Mouse (Mus musculus): Measurements from ENCODE around the gene Gm17324.

The Gm17324 gene

GRCm38 (mm10) chr9:78465725-78466124, 17.1 kb upstream of the Gm17324 start:
- DNase-seq (ENCODE audit: low read depth, low spot score): no peak

DNA sequence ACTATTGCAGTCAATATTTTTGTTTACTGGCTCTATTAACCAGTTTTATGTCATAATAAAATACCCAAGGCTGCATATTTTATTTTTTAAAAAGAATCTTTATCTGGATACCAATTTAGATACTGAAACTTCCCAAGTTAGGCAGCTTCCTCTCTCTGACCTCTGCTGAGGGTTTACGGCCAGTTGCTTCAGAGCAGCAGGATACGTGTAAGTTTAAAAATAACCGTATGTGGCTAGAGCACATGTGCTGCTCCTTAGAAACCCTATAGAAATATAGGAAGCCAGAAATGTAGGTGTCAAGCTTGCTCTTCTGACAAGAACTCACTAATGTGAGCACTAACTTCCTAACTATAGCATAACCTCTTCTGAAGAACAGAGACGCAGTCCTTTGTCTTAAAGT, 14.8 kb upstream of the Gm17324 start:
- no peak for DNase-seq (ENCODE audit: low read depth, low spot score)

DNA sequence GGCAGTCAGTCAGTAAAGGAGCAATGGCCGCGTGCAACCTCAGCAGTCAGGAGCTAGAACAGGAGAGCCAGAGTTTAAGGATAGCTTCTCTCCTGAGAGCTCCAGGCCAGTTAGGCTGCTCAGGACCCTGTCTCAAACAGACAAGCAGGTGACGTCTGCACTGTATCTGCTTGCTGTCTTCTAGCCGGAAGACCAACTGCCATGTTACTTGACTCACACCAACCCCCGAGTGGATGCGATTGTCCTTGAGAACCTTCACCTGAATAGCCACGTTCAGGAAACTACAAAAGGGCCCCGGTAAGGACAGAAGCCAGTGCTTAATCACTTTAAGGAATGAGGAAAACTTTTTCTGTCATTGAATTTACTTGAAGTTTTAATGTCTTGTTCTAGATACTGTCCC, 8.4 kb upstream of the Gm17324 start:
- no peak for DNase-seq (ENCODE audit: low read depth, low spot score)

DNA sequence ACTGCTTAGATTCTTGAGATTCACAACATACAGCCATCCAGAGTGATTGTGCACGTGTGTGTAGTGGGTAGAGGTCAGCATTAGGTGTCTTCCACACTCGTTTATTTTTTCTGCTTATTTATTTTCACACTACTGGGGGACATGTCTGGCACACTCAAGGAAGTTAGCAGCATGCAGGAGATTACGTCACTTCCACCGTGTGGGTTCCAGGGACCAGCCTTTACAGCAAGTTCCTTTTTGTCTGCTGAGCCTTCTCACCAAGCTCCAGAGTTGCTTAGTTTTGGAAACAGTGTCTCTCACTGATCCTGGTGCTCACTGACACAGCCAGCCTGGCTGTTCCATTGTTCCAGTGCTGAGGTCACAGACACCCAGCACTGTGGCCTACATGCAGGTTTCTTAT, 2.8 kb upstream of the Gm17324 start:
- DNase-seq (ENCODE audit: low read depth, low spot score): no peak

- no peak for DNase-seq (ENCODE audit: low read depth, low spot score)
Measured at GRCm38 (mm10) chr9:78450404-78450803, 1.8 kb upstream of the Gm17324 start.

DNA sequence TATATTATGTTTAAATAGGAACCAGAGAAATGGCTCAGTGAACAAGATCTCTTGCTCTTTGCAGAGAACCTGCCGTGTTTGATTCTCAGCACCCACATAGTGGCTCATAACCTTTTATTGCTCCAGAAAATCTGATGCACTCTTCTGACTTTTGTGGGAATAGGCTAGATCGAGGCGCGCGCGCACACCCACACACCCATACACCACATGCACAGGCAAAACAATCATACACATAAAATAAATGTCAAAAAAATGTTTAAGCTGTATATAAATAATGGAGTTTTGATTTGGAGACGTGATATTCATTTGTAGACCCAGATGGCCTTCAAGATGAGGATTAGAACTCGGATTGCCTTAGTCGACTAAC, 997 bp downstream of the Gm17324 start:
- DNase-seq (ENCODE audit: low read depth, low spot score): no peak

- DNase-seq (ENCODE audit: low read depth, low spot score): no peak
Measured at GRCm38 (mm10) chr9:78442579-78443392, 5.8 kb downstream of the Gm17324 start, which contains the start of gene Cgas. Gene Cgas (minus strand): TSS chr9:78443237.

DNA sequence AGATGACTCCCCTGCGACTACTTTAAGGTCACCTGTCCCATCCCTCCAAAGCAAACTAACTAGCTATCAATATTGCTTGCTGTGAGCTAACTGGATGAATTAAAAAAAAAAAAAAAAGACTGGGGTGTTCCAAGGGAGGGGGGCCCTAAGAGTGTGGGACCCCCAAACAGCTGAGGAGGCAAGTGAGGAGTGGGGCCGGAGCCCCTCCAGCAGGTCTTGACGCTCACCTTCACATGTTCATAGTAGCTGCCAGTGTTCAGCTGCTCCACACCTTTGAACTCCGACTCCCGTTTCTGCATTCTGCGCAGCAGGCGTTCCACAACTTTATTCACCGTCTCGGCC, 6.4 kb downstream of the Gm17324 start:
- DNase-seq (ENCODE audit: low read depth, low spot score): no peak

DNA sequence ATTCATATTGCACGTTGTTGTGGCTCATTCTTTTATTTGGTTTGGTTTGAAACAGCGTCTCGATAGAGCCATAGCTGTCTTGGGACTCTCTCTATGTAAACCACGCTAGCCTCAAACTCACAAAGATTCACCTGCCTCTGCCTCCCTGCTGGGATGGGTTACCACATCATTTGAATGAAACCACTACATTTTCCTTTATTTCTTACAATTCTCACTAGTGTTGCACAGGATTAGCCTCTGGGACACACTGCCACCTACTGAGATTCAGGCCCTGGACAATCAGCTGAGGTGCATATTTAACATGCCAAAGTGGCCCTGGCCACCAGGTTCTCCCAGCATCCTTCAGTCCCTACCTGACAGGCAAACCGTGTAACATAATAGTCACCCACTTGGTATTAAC, 9.2 kb downstream of the Gm17324 start:
- DNase-seq (ENCODE audit: low read depth, low spot score): no peak

DNA sequence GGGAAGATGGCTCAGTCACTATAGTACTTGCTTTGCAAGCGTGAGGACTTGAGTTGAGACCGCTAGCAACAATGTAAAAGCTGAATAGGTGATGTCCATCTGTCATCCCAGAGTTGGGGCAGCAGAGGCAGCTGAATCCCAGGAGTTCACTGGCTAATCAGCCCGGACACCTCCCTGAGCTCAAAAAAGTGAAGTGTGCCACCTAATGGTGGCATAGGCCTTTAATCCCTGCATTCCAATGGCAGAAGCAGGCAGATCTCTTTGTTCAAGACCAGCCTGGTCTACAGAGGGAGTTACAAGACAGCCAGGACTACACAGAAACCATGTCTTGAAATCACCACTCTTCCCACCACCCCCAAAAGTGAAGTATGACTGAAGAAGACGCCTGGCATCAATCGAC, 16.1 kb downstream of the Gm17324 start:
- no peak for DNase-seq (ENCODE audit: low read depth, low spot score)

- DNase-seq (ENCODE audit: low read depth, low spot score): no peak
Measured at GRCm38 (mm10) chr9:78430486-78430885, 18.1 kb downstream of the Gm17324 start.

DNA sequence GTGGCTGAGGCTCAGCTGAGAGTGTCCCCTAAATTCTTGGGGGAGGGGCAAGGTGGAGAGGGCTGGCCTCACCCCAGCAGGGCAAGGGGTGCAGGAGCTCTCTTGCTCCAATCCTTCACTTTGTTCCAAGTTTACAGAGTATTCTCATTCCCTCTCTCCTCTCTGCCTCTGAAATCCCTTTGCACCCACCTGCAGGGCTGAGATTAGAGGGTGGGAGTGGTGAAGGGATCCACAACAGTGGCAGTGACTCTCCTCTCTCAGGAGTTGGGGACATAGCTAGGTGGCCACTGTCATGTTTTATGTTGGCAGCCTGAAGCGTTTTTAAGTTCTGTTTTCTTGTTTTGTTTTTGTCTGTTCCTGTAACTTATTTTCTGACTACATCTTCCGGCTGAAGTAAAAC, 19.0 kb downstream of the Gm17324 start:
- DNase-seq (ENCODE audit: low read depth, low spot score): no peak

- DNase-seq (ENCODE audit: low read depth, low spot score): no peak
Measured at GRCm38 (mm10) chr9:78428870-78429432, 19.6 kb downstream of the Gm17324 start.

DNA sequence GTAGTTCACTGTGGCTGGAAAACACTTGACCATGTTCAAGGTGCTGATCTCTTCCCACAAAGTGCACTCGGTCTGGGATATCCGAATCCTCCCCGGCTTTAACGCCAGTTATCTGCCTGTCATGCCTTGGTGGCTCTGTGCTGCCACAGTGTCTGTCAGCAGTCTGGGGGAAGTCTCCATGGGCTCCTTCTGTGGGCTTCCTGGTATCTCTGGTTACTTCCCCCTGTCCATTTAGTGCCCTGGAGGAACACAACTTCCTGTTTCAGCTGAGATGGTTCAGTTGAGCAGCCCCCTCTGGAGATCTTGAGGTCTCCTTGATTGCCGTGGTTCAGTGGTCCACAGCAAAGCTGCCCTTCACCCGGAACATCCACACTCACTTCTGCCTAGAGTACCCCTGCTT, 20.4 kb downstream of the Gm17324 start:
- no peak for DNase-seq (ENCODE audit: low read depth, low spot score)

- DNase-seq (ENCODE audit: low read depth, low spot score): no peak
Measured at GRCm38 (mm10) chr9:78427362-78427781, 21.2 kb downstream of the Gm17324 start.

GRCm38 (mm10) chr9:78401596-78401995, 47.0 kb downstream of the Gm17324 start:
- no peak for DNase-seq (ENCODE audit: low read depth, low spot score)

DNA sequence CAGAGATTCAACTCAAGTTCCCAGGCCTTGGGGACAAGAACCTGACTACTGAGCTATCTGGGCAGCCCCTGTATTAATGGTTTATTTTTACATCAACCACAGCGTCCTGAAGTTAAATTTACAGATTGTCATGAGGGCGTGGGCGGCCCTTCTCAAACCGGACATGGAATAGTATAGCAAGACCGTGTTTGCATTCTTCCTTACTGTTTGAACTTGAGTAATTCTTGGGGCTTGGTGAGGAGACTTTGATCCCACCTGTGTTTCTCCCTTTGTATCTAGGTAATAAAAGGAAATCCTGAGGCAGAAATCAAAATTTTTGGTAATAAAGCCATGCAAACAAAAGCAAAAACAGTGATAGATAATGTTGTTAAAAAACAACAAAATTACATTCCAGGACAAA, 48.0 kb downstream of the Gm17324 start:
- no peak for DNase-seq (ENCODE audit: low read depth, low spot score)

All from WW6 (cell line).